Mouse (Mus musculus): ENCODE results near the gene Olfr1388. TPM values are rescaled to one million over a fixed set of nuclear protein-coding genes. Genes with fewer than 3 reads are reported as not detected.

Olfr1388 gene
- total RNA-seq (2023): 0.16 TPM in 2 replicates

DNA sequence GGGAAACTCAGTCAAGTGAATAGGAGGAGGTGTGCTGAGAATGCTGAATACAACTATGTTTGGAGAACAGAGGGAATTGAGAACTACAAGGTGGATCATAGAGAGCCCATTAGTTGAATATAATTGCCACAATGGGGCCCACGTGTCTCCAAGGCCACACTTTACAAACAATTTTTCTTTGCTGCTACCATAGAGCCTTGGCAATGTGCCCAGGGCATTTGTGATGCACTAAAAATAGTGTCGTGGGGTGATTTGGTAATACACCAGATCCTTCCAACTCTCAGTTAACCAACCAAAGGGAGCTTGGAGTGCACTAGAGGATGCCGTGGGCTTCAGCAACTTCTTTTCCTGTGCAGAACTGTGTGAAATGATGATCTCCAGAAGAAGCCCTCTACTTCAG lies at the start of gene Olfr1388:
Olfr1388 (plus strand) TSS at position 214 of the 400 bp plus-strand sequence.

DNA sequence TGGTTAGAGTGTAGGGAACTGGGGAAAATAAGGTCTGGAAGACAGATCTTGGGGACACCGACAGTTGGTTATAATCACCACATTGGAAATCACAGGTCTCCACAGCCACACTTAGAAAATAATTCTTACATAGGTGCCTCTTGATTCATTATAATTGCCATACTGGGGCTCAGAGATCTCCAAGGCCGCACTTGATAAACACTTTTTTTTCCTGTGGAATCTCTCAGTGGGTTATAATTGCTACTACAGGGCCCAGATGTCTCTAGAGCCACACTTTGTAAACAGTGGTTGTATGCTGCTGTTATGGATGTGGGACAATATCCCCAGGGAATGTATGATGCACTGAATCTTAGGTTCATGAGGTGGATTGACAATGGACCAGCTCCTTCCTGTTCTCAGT lies 13.7 kb upstream of the Olfr1388 start, which contains the start of gene Olfr1389:
Olfr1389 (plus strand) TSS at position 301 of the 400 bp plus-strand sequence.

GRCm38 (mm10) chr11:49455043-49455442 lies 18.6 kb downstream of the Olfr1388 start, which contains the start of gene Olfr1387:
Gene Olfr1387, plus strand, starts transcription at chr11:49455343.

GRCm38 (mm10) chr11:49464746-49465145 lies 28.3 kb downstream of the Olfr1388 start, which contains the start of gene Olfr1386:
Gene Olfr1386, plus strand, starts transcription at chr11:49465046.

DNA sequence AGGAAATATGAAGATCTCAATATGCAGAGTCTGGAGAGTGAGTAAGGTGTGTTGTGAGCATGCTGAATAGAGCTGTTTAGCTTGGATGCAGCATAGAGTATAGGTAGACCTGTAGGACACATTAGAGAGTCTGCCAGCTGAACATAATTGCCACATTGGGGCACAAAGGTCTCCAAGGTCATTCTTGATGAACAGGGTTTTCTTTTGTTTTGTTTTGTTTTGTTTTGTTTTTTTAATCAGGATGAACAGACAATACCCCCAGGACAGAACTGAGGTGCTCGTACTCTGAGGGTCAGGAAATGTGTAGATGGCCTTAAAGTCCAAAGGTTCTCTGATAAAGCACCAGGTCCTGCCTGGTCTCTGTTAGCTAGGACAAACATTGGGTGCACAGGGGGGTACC lies 52.3 kb downstream of the Olfr1388 start, which contains the start of gene Olfr1385:
Olfr1385 (plus strand) TSS at position 301 of the 400 bp plus-strand sequence.

Other genes starting within 250 kb of the Olfr1388 start
- gene Btnl9, start 249.5 kb upstream of the Olfr1388 start, total RNA-seq (2023): 1.6 and 2.3 TPM in 2 replicates
- gene Zfp62, start 233.3 kb upstream of the Olfr1388 start, total RNA-seq (2023): 60.9 and 83.2 TPM in 2 replicates
- 58.0 and 75.5 TPM in 2 replicates for gene Mgat1, start 192.4 kb upstream of the Olfr1388 start, total RNA-seq (2023)
- gene Olfr1393, start 158.3 kb upstream of the Olfr1388 start, total RNA-seq (2023): 0.32 TPM in 1 of 2 replicates, not detected in the other
- gene Olfr1392, start 151.3 kb upstream of the Olfr1388 start, total RNA-seq (2023): not detected in 2 replicates
- gene Olfr10, start 131.9 kb upstream of the Olfr1388 start, total RNA-seq (2023): not detected in 2 replicates
- not detected in 2 replicates for gene Olfr1391, start 113.9 kb upstream of the Olfr1388 start, total RNA-seq (2023)
- not detected in 2 replicates for gene Olfr1390, start 101.4 kb upstream of the Olfr1388 start, total RNA-seq (2023)
- gene Olfr1389, start 13.6 kb upstream of the Olfr1388 start, total RNA-seq (2023): not detected in 2 replicates
- gene Olfr1387, start 18.7 kb downstream of the Olfr1388 start, total RNA-seq (2023): not detected in 2 replicates
- gene Olfr1386, start 28.4 kb downstream of the Olfr1388 start, total RNA-seq (2023): not detected in 2 replicates
- gene Olfr1385, start 52.4 kb downstream of the Olfr1388 start, total RNA-seq (2023): not detected in 2 replicates
- not detected in 2 replicates for gene Olfr1384, start 70.1 kb downstream of the Olfr1388 start, total RNA-seq (2023)
- not detected in 2 replicates for gene Olfr1383, start 83.0 kb downstream of the Olfr1388 start, total RNA-seq (2023)
- not detected in 2 replicates for gene Olfr1382, start 91.6 kb downstream of the Olfr1388 start, total RNA-seq (2023)
- not detected in 2 replicates for gene Olfr1381, start 106.8 kb downstream of the Olfr1388 start, total RNA-seq (2023)
- gene Olfr1380, start 120.3 kb downstream of the Olfr1388 start, total RNA-seq (2023): not detected in 2 replicates
- 0.07 and 0.16 TPM in 2 replicates for gene Flt4, start 172.6 kb downstream of the Olfr1388 start, total RNA-seq (2023)
- not detected in 2 replicates for gene Scgb3a1, start 227.0 kb downstream of the Olfr1388 start, total RNA-seq (2023)